Mouse (Mus musculus) kidney, adult 11 months (tissue): ENCODE measurements around the gene Tbc1d24.

ENCODE experiments used
- DNase-seq: peaks from one replicate; pipeline ENCODE4 v3.0.0; 2022

The Tbc1d24 gene

DNA sequence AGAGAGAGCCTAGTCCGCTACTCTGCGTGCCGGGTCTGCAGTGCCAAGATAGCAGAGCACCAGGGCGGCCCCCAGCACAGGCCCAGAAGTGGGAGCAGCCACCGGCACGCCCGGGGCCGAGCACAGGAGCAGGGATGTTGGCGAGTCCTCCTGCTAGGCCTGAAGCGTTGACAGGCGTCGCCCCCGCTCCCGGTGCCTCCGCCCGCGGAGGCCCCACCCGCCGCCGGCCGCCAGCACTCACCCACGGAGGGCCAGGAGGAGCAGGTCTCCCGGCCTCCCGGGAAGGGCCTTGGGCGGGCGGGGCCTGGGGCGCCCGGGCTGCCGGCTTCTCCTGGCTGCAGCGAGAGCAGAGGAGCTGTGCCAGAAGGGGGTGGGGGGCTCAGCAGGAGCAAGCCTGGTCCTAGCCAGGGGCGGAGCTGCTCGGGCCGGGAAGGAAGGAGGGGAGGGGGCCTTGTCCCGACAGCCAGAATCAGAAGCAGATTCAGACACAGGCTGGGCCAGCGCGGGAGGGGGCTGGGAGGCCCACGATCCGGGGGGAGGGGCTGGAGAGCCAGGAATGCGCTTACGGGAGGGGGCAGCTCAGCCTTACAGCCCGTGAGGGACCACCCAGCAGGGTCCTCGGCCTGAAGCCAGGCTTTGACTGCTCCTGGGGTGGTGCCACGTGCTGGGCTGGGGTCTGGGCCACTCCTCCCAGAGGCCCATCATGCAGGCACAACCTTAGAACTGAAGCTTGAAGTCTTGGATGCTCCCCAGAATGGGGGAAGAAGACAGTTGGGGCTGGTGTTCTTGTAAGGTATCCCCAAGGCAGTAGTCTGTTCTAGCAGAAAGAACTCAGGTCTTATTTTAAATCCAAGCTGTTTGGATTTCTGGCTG is 3.9 kb upstream of the Tbc1d24 start, which contains the start of gene Ntn3:
Gene Ntn3, minus strand, starts transcription at position 489 of the 873 bp plus-strand sequence.
- DNase-seq: no peak

DNA sequence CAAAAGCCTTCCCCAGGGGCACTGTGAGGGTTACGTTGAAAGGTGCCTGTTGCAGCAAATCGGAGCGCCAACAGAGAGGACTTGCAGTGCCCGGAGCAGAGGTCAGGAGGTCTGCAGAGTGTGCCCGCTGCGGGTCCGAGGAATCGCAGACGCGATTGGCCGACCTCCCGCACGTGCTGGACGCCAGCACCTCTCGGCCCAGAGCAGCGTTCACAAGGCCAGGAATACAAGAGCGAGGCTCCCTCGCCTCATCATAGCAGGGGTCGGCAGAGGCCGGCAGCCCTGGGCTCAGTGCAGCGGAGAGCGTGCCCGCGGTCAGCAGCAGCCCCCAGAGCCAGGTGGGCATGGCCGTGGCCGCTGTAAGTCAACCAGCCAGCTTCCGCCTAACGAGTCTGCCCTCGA is 3.3 kb upstream of the Tbc1d24 start:
- DNase-seq: no peak

GRCm38 (mm10) chr17:24207768-24208640 is 2.6 kb upstream of the Tbc1d24 start:
- DNase-seq: no peak

DNA sequence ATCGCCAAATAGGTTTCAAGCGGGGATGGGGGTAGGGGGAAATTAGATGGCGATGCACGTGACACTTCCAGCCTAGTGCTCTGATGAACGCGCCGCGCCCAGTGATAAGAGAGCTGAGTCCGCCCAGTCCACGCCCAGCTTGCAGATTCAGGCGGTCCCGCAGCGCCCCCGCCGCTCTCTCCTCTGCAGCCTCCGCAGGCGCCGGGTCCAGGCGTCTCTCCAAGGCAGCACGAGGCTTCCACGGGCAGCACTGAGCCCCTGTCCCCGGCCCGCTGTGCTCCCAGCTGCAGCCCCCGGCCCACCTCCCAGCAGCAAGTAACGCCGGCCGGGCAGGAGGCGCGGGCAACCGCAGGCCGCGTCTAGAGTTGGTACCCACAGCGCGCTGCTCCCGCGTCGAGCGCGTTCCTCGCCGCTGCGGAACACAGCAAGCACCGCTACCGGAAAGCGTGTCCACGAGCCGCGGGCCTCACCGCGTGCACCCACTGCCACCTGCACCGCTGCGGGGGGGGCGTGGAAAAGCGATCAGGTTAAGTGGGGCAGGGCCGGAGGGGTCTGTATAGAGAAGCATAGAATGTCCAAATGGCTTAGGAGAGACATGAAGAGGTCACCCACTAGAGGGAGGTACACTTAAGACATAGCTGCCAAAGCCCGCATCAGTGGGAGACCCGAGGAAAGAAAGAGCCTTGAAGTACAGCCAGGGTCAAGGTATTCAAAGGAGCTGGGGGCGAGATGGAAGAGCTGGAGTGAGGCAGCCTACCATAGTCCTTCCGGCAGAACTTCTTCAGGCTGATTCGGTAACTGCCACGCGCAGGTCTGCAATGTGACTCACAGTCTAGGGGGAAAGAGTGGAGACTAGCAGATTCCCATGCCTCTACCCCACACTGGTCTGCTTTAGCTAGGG is 1.3 kb upstream of the Tbc1d24 start:
- no peak for DNase-seq

DNA sequence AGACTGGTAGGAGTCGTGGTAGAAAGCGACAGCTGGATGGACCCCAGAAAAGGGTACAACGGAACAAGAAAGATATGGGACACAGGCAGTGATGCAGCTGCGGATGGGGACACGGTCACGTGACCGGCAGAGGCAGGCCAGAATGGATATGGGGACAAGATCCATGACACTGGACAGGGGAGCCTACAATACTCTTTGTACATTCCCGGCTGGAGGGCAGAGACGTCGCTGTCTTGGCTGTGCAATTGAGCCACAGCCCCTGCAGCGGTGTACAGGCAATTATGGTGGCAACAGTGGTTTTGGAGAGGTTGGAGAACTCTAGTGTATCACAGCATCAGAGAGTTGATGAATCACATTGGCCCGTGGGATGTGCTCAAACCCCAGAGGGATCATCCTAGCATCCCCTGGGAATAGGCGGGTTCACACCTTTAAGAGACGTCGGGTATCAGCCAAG is 573 bp upstream of the Tbc1d24 start:
- DNase-seq: no peak

DNA sequence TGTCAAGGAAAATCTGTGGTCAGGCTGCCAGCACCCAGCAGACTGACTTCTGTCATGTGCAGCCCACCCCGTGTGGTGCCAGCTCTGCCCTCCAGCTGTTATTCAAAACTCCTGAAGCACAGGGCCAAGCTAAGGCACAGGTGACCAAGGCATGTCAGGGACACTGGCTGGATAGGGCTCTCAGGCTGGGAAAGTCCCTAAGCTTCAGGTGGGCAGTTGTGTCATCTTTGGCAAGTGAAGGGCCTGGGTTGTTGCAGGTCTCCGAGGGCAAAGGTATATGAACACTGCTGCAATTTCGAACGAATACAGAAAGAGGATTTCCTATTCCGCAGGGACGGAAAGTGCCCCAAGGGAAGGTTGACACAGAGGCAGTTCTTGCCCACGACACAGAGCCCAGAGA is 516 bp downstream of the Tbc1d24 start:
- no peak for DNase-seq

- DNase-seq: peak; percentile 21
These were observed 1.5 kb downstream of the Tbc1d24 start for GRCm38 (mm10) chr17:24203611-24204534.

DNA sequence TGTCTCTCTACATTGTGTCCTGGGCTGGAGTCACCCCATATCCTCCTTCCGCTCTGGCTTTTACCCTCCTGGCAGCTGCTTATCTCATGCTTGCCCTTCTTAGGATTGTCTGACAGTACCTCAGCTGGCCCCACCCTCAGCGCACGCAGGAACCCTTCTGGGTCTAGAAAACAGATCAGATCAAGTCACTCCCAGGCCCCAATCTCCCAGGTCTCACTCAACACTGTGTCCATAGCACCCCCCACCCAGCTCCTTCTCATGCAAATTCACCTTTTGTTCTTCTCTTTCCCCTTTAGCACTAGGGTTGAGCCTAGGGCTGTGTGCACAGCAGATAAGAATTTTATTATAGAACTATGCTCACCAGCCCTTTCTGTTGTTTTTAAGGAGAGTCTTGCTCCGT is 2.3 kb downstream of the Tbc1d24 start:
- no peak for DNase-seq

DNA sequence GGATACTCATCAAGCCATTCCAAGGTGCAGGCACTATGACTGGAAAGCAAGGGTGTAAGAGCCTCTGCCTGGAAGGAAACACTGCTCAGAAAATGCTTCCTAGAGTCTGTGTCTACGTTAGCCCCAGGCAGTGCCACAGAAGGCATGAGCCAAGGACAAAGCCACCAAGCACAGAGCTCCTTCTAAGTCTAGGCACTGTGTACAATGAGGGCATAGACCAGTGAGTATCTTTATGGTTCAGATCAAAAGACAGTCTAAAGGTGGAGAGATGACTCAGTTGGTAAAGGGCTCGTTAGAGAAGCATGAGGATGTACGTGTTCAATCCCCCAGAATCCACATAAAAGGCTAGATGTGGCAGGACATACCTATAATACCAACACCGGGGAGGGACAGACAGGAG is 4.3 kb downstream of the Tbc1d24 start:
- no peak for DNase-seq

GRCm38 (mm10) chr17:24199741-24200140 is 5.6 kb downstream of the Tbc1d24 start:
- DNase-seq: peak; percentile 36

DNA sequence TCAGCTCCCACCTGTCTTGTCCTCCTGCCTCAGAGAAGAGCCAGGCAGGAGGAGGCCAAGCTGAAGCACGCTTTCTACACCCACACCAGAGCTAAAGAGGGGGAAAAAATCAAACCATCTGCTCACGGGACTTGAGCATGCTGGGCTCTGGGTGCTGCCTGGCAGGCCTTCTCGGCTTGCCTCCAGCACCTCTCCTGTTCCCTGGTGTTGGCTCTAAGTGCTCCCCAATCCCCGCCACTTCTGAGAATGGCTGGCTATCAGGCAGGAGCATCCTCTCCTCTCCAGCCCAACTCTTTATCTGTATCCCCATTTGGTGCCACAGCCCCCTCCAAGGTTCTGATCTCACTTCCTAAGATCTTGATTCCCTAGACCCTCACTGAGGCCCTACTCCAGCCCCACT is 6.1 kb downstream of the Tbc1d24 start:
- DNase-seq: no peak

- no peak for DNase-seq
These were observed 8.1 kb downstream of the Tbc1d24 start for GRCm38 (mm10) chr17:24197032-24197824.

DNA sequence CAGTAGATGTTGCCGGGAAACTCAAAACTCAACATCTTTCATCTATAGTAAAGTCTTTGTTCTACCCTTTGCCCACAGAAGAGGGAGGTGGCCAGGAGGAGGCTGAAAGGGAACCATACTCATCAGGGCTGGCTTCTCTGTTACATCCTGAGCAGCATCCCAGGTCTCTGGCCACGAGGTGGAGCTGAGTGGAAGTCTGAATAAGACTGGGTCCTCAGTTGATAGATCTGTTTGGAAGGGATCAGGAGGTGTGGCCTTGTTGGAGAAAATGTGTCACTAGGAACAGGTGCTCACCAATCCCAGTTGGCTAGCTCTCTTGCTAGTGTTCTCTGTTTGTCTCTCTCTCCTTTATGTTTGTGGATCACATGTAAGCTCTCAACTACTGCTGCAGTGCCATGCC is 10.0 kb downstream of the Tbc1d24 start:
- no peak for DNase-seq

DNA sequence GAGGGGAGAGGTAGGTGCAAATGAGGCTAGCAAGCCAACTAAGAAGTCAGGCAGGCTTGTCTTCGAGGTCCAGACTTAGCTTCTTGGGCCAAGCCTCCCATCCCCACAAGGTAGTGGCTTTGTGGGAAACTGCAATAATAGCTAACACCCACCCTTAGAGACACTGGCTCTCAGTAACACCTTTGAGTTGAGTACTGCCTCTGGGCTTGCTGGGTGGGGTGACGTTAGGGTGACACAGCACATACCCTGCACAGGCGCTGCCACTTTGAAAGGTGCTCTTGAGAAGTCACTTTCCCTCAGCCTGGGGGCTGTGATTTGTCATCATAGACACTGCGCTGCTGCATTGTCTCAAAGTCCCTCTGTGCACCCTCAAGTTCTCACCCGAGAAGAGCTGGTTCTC is 11.6 kb downstream of the Tbc1d24 start:
- no peak for DNase-seq

- no peak for DNase-seq
These were observed 12.1 kb downstream of the Tbc1d24 start for GRCm38 (mm10) chr17:24193268-24193667.

DNA sequence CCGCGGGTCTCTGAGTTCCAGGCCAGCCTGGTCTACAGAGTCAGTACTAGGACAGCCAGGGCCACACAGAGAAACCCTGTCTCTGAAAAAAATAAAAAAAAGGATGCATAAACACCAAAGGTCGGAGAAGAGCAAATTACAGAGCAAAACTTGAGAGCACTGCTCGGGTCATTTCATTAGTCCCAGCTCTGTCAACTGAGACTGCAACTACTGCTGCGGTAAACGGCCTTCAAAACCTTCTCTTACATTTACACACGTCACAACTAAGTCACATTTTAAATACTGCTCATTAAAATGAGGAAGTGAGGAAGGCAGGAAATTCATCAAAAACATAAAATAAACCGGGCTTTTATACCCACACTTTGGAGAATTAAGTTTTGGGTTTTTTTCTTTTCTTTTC is 12.5 kb downstream of the Tbc1d24 start:
- no peak for DNase-seq

- DNase-seq: no peak
These were observed 13.9 kb downstream of the Tbc1d24 start for GRCm38 (mm10) chr17:24191481-24191880.

DNA sequence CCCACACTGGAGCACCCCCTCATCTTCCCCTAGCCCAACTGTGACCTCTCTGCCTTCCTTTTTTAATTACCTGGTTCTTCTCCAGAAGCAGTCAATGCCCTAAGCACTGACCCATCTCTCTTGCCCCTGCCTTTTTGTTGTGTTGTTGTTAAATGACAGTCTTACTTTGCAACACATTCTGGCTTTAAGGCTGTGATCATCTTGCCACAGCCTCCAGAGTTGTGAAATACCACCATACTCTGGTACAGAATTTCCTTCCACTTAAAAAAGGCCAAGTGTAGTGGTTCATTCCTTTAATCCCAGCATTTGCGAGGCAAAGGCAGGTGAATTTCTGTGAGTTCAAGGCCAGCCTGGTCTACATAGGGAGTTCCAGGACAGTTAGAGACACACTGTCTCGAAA is 14.4 kb downstream of the Tbc1d24 start:
- no peak for DNase-seq

- no peak for DNase-seq
These were observed 31.1 kb downstream of the Tbc1d24 start for GRCm38 (mm10) chr17:24174259-24174658.

DNA sequence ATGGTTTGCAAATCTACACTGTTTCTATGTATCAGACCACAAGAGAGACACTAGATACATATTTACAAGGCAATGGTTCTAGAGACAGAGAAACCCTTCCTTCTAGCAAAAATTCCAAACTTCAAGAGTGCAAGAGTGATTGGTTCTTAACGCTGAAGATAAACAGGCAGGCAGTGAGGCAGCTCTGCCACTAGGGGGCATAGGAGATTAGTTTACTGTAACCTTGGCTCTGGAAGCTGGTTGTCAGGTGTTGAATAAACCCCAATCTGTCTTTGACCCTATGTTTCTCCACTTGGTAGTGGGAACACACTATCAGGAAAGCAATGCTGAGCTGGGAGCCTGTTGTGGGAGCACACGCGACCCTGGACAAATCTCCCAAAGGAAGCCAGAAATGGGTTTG is 31.9 kb downstream of the Tbc1d24 start:
- DNase-seq: peak; percentile 52

- no peak for DNase-seq
These were observed 33.6 kb downstream of the Tbc1d24 start for GRCm38 (mm10) chr17:24171738-24172137.
